Mouse (Mus musculus): ENCODE results near the gene Slx4ip.

DNA sequence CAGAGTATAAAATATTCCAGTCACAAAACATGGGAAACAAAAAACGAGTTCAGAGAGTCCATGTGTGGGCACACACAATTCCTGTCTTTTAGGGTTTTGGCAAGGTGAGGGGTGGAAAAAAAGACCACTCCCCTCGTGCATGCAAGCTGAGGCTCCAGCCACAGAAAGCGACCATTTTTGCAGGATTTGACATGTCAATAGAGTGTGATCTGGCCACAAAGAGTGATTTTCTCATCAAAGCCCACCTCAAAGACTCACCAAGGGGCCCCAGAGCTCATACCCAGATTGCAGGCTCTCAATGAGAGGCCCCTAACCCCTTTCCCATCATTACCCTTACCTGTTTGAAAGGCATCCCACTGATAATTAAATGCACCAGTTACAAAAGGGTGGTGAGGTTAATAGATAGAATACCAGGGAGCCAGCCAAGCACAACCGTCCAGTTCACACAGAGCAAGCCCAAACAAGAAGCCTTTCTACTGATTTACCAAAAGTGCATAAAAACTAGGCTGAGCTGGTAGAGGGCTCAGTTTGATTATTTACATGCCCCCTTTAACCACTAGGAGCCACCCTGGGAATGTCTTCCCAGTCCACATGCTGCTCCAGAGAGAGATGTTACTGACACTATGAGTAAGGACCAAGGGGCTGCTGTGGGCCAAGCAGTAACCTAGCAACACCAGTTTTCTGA is 219.3 kb downstream of the Slx4ip start:
- no peak for TF ChIP-seq GATA1 (IDR thresholded peaks at IDR 0.05; ENCODE audit: low read depth, low read length)
- TF ChIP-seq RAD21 (IDR thresholded peaks at IDR 0.05; ENCODE audit: low read depth, low read length), result no peak
- no peak for TF ChIP-seq CTCF (IDR thresholded peaks at IDR 0.05 in 2 of 3, conservative IDR thresholded peaks at IDR 0.05 in 1 of 3; ENCODE audit: control insufficient read depth in 1 of 3, insufficient read depth in 1 of 3, low read depth in 2 of 3, low read length in 3 of 3, poor library complexity in 1 of 3, severe bottlenecking in 1 of 3)
- no peak for TF ChIP-seq TAL1 (IDR thresholded peaks at IDR 0.05; ENCODE audit: low read length)
- no peak for TF ChIP-seq EP300 (IDR thresholded peaks at IDR 0.05; ENCODE audit: low read depth in 1 of 2, low read length in 2 of 2)
- TF ChIP-seq USF1 (IDR thresholded peaks at IDR 0.05; ENCODE audit: low read depth, low read length), result no peak
- no peak for TF ChIP-seq MAX (IDR thresholded peaks at IDR 0.05; ENCODE audit: low read length)
- no peak for TF ChIP-seq GABPA (IDR thresholded peaks at IDR 0.05; ENCODE audit: low read depth, low read length)
- no peak for TF ChIP-seq POLR2A (IDR thresholded peaks at IDR 0.05; ENCODE audit: control insufficient read depth in 1 of 2, insufficient read depth in 1 of 2, low read depth in 1 of 2, low read length in 2 of 2, poor library complexity in 1 of 2)
- no peak for TF ChIP-seq ZKSCAN1 (IDR thresholded peaks at IDR 0.05; ENCODE audit: low read depth, low read length)
- no peak for TF ChIP-seq MAFK (IDR thresholded peaks at IDR 0.05; ENCODE audit: borderline replicate concordance, low read depth, low read length)
- TF ChIP-seq NELFE (IDR thresholded peaks at IDR 0.05; ENCODE audit: low read depth, low read length), result no peak
- TF ChIP-seq TCF12 (IDR thresholded peaks at IDR 0.05; ENCODE audit: low read depth, low read length), result no peak
- TF ChIP-seq USF2 (IDR thresholded peaks at IDR 0.05; ENCODE audit: borderline replicate concordance in 1 of 2, insufficient read depth in 1 of 2, low read depth in 1 of 2, low read length in 2 of 2), result no peak

All from MEL (cell line).